Mouse (Mus musculus) hindbrain, embryonic 12.5 days (tissue): Measurements from ENCODE around the gene Gemin4. TPM values are rescaled to one million over a fixed set of nuclear protein-coding genes. Genes with fewer than 3 reads are reported as not detected.
A peak's percentile ranks its signal among the peaks of the same experiment; 100 is the strongest.

Experiments
- ATAC-seq: fragments of 200-750 bp; cut with Nextera tagmentation; 2 replicates; pipeline ENCODE4 v1.8.0; 2017; ENCODE audit warnings: moderate TSS enrichment; ENCODE audit not compliant: low FRiP score
- H3K27ac ChIP-seq: fragments of 300-500 bp; sonication (generic); 2 replicates; pipeline ENCODE4 v1.5.1; 2016; ENCODE audit warnings: mild to moderate bottlenecking
- H3K27me3 ChIP-seq: fragments of 300-500 bp; sonication (generic); 2 replicates; pipeline ENCODE4 v1.6.1; 2016; ENCODE audit warnings: mild to moderate bottlenecking
- H3K36me3 ChIP-seq: fragments of 300-500 bp; sonication (generic); 2 replicates; pipeline ENCODE4 v1.6.1; 2016; ENCODE audit warnings: mild to moderate bottlenecking
- H3K4me1 ChIP-seq: fragments of 300-500 bp; sonication (generic); 2 replicates; pipeline ENCODE4 v1.6.1; 2016
- H3K4me2 ChIP-seq: fragments of 300-500 bp; sonication (generic); replicated peaks from 2 replicates; pipeline ENCODE4 v1.6.1; 2016; ENCODE audit warnings: mild to moderate bottlenecking
- H3K4me3 ChIP-seq: fragments of 300-500 bp; sonication (generic); 2 replicates; pipeline ENCODE4 v1.5.1; 2016; ENCODE audit warnings: mild to moderate bottlenecking
- H3K9ac ChIP-seq: fragments of 300-500 bp; sonication (generic); 2 replicates; pipeline ENCODE4 v1.6.1; 2016; ENCODE audit warnings: mild to moderate bottlenecking, moderate library complexity
- H3K9me3 ChIP-seq: fragments of 300-500 bp; sonication (generic); replicated peaks from 2 replicates; pipeline ENCODE4 v1.6.1; 2016; ENCODE audit warnings: mild to moderate bottlenecking
- WGBS: fragments of 180-500 bp; shearing (Covaris S2); methylation state at CpG from one replicate; pipeline ENCODE4 v1.1.7; 2016; 5-methylcytosine and 5-hydroxymethylcytosine counted together
- polyA plus RNA-seq: library from polyadenylated mRNA; unstranded; fragments of >200 nt; fragmentation: Nextera tagmentation; extraction: Ambion mirVana; gene quantifications from 2 replicates; pipeline ENCODE4 v1.2.1, GENCODE M21; 2016

The Gemin4 gene
- polyA plus RNA-seq, 1 experiment from 2014 or later: 27.5 TPM

DNA sequence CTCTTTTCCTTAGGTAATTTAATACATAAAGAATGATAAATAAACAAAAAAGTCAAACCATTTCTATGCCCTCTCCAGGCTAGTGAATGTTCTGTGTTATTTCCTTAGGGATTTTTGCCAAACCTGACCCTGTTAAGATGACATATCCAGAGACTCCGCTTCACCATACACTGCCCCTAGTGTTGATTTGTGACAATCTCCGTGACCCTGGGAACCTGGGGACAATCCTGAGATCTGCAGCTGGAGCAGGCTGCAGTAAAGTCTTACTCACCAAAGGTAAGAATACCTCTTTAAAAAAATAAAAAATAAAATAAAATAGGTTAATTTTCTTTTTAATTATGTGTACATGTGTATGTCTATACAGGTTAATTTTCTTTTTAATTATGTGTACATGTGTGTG lies 29.8 kb upstream of the Gemin4 start:
- Histone ChIP-seq H3K36me3 (peaks cover 32% of the 10 kb centered on the region), H3K4me2 (no peak overlapping the region), H3K4me1 (peaks cover 18% of the 10 kb centered on the region), H3K27me3 (no peaks in the 10 kb centered on the region), H3K4me3 (no peak overlapping the region), H3K9ac (no peak overlapping the region), H3K27ac (no peak overlapping the region), H3K9me3 (no peaks in the 10 kb centered on the region)
- WGBS: 43% methylated on average over 2 of the region's 2 CpGs
- ATAC-seq: no peak

DNA sequence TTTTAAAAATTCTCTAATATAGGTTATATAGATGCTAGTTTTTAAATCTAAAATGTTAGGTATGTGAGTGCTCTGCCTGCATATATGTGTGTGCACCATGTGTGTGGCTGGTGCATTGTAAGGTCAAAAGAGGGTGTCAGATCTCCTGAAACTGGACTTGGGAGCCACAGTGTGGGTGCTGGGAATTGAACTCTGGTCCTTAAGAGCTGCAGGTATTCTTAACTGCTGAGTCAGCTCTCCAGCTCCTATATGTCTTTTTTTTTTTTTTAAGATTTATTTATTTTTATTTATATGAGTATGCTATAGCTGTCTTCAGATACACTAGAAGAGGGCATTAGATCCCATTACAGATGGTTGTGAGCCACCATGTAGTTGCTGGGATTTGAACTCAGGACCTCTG lies 29.0 kb upstream of the Gemin4 start:
- H3K9ac ChIP-seq: no peak overlapping the region
- no peaks in the 10 kb centered on the region for H3K27me3 ChIP-seq
- H3K9me3 ChIP-seq: no peaks in the 10 kb centered on the region
- H3K4me2 ChIP-seq: no peak overlapping the region
- H3K36me3 ChIP-seq: peaks cover 32% of the 10 kb centered on the region
- no peak for ATAC-seq
- H3K4me1 ChIP-seq: peaks cover 18% of the 10 kb centered on the region
- no peak overlapping the region for H3K4me3 ChIP-seq
- H3K27ac ChIP-seq: no peak overlapping the region

DNA sequence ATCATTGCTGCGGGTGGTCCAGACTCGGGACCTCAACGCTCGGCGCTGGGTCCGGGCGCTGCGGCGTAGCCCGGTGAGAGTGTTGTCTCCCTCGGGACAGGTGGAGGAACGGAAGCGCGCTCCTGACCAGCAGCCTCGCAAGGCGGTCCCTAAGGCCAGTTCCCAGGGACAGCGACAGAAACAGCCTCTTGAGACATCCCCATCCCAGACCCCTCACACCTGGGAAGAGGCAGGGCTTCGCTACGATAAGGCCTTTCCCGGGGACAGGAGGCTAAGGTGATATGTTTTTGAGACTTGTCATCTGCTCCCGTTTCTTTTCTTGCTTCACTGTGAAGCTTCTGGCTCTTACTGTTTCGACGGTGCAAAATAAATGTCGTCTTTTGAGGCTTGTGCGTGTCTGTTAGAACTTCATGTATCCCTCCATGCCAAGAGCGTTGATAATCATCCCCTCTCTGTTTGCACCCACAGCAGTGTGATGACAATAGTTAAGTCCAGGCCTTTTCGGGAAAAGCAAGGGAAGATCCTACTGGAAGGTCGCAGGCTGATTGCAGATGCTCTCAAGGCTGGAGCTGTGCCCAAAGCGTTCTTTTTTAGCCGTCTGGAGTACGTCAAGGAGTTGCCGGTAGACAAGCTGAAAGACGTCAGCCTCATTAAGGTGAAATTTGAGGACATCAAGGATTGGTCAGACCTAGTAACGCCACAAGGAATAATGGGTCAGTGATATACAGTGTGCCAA lies 26.5 kb upstream of the Gemin4 start:
- peaks cover 23% of the 10 kb centered on the region for H3K36me3 ChIP-seq
- no peaks in the 10 kb centered on the region for H3K9me3 ChIP-seq
- 4% methylated on average over 33 of the region's 34 CpGs for WGBS
- H3K4me1 ChIP-seq: peaks cover 18% of the 10 kb centered on the region
- ATAC-seq: peak; percentile 75
- peak overlapping the region; percentile 64 for H3K4me3 ChIP-seq
- H3K27me3 ChIP-seq: no peaks in the 10 kb centered on the region
- peak overlapping the region; percentile 79; the same call in 1 of the 2 replicates for H3K27ac ChIP-seq
- peak overlapping the region; percentile 84 for H3K9ac ChIP-seq
- H3K4me2 ChIP-seq: peak overlapping the region; percentile 82

DNA sequence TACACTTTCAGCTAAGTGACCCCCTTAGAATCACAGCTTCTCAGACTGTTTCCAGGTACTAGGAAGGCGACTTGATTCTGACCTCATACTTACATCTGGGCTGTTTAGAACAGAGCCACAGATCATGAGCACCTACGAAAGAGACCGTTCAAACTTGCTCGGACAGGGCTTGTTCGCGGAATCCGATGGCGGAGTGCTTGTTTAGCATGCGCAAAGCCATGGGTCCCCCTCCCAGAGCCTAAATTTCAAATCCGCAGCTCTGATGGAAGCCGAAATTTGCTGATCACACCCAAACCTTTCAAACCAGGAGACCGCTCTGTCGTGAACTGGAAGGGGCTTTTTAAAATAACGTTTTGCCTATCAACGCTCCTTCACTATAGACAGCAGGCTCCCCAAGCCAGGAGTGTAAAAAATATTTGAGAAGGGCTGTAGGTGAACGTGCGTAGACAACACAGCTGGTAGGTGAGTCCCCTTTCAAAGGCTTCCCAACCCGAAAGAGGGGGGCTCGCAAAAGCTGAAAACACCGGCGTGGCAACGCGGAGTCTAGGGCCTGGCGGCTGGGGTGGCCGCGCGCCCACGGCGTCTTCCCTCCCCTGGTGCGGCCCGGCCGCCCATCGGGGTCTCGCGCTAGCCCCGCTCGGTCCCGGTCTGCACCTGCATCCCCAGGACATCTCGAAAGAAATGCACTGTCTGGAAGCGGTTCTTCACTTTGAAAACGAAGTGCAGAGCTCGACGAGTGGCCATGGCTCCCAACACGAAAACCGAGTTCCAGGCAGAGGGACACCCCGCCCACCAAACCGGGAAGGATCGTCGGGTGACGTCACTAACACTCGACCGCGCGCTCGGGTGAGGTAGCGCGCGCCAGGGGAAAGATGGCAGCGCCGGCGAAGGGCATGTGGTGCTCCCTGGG lies 25.7 kb upstream of the Gemin4 start, which contains the start of the genes Mrm3 and Glod4:
Gene Mrm3 (plus strand): TSS at position 815 of the 910 bp plus-strand sequence.
Gene Glod4 (minus strand): TSS at position 825 of the 910 bp plus-strand sequence.
- Histone ChIP-seq H3K9me3 (no peaks in the 10 kb centered on the region), H3K4me1 (peaks cover 18% of the 10 kb centered on the region), H3K4me3 (peak within 1 kb of the TSS; percentile 64), H3K4me2 (peak within 1 kb of the TSS; percentile 82), H3K27me3 (no peaks in the 10 kb centered on the region), H3K27ac (peak within 1 kb of the TSS; percentile 79), H3K9ac (peak within 1 kb of the TSS; percentile 84), H3K36me3 (peaks cover 22% of the 10 kb centered on the region)
- under 1% methylated on average over 61 of the region's 61 CpGs for WGBS
- peak; percentile 88 for ATAC-seq

DNA sequence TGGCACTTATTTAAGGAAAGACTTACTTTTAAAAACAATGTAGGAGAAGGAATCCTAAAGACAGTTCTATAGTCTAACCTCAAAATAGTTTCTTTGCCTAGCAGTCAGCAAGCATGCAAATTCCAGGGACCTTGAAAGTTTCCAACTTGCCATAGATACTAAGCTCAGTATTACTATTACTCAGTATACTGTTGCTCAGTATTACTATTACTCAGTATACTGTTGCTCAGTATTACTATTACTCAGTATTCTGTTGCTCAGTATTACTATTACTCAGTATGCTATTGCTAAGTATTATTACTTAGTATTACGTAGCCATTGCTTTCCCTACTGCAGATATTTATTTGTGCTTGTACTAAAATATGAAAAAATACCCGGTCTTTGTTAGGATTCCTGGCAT lies 22.3 kb upstream of the Gemin4 start:
- Histone ChIP-seq H3K4me3 (no peak overlapping the region), H3K4me1 (peaks cover 14% of the 10 kb centered on the region), H3K4me2 (no peak overlapping the region), H3K27me3 (no peaks in the 10 kb centered on the region), H3K9ac (no peak overlapping the region), H3K9me3 (no peaks in the 10 kb centered on the region), H3K27ac (no peak overlapping the region), H3K36me3 (peaks cover 40% of the 10 kb centered on the region)
- 96% methylated on average over 2 of the region's 2 CpGs for WGBS
- ATAC-seq: no peak

DNA sequence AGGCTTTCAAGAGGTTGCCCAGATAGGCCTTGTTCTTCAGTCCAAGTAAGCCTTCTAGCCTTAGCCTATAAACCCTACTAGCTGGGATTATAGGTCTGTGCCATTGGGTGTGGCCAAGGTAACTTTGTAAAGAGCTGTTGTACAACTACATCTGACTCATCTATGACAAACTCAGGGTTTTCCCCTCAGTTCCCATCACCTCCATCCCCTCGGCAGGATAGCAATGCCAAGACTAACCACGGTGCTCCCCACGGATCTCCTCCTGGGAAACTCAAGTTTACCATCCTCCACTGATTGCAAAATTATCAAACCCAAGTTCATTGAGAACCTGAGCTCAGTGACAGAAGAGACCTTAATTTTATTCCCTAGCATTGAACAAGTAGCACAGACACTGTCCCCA lies 18.7 kb upstream of the Gemin4 start:
- Histone ChIP-seq H3K4me2 (no peak overlapping the region), H3K9ac (no peak overlapping the region), H3K27me3 (no peaks in the 10 kb centered on the region), H3K4me1 (no peaks in the 10 kb centered on the region), H3K36me3 (peaks cover 69% of the 10 kb centered on the region), H3K4me3 (no peak overlapping the region), H3K9me3 (no peaks in the 10 kb centered on the region), H3K27ac (no peak overlapping the region)
- ATAC-seq: no peak
- WGBS: 92% methylated on average over 3 of the region's 3 CpGs

DNA sequence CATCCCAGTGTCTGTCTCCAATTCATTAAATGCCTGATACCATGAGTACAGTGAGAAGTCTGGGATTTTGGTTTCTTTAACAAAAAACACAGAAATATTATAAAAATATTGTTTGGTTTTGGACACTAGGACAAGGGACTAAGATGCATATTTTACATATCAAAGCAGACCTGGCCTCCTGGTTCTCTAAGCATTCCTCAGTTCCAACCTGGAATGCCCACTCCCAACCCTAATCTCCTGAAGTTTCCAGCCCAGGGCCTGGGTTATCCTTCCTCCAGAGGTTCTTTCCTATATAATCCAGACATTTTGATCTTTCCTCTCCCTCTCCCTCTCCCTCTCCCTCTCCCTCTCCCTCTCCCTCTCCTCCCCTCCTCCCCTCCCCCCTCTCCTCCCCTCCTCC lies 7.6 kb upstream of the Gemin4 start:
- ATAC-seq: no peak
- peaks cover 41% of the 10 kb centered on the region for H3K36me3 ChIP-seq
- no peak overlapping the region for H3K27ac ChIP-seq

DNA sequence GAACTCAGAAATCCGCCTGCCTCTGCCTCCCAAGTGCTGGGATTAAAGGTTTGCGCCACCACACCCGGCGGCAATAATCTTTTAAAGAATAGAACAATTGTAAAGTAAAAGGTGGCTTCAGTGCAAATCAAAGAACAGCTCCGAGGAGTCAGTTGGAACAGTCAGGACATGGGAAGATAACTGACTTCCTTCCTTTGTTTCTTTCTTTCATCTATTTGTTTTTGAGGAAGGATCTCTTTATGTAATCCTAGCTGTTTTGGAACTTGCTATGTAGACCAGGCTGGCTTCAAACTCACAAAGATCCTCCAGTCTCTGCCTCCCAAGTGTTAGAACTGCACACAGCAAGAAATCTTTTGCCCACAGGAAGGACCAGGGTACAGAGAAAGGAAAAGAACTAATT lies 7.2 kb upstream of the Gemin4 start:
- H3K27me3 ChIP-seq: no peaks in the 10 kb centered on the region
- no peaks in the 10 kb centered on the region for H3K9me3 ChIP-seq
- no peak overlapping the region for H3K4me3 ChIP-seq
- H3K4me2 ChIP-seq: no peak overlapping the region
- H3K4me1 ChIP-seq: no peaks in the 10 kb centered on the region
- no peak overlapping the region for H3K9ac ChIP-seq
- WGBS: 95% methylated on average over 5 of the region's 5 CpGs
- no peak overlapping the region for H3K27ac ChIP-seq
- no peak for ATAC-seq
- H3K36me3 ChIP-seq: peaks cover 46% of the 10 kb centered on the region

More for the DNA sequence above, 7.6 kb upstream of the Gemin4 start:
- Histone ChIP-seq H3K4me1 (no peaks in the 10 kb centered on the region), H3K9ac (no peak overlapping the region), H3K4me3 (no peak overlapping the region), H3K9me3 (no peaks in the 10 kb centered on the region), H3K4me2 (no peak overlapping the region), H3K27me3 (no peaks in the 10 kb centered on the region)

DNA sequence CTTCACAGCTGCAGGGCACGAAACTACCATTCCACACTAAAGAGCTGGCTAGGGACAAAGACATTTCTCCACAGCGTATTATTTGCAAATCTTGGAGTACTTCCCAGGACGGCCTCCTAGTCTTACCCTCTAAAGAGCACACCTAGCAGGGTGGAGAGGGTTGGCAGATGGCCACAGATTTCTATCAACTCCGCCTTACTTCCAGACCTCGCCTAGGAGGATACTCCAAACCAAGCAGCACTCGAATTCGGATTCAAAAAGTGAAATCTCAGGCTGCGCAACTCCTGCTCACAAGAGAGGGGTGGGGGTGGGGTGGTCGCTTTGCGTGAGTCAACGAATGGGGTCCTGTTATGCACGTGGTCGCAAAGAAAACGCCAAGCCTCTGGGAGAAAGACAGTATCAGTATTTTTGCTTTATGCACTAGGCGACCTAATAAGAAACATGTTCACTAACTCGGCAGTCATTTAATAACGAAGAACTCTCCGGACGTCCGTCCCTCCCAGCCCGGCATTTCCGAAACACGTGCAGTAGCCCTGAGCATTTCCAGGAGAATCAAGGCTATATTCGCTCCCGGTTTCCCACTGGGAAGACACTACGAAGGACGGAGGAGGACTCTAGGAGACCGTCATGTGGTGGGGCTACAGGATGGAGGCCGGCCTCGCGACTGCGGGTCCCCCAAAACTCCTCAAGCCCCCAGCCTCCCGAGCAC lies 629 bp downstream of the Gemin4 start:
- H3K27me3 ChIP-seq: no peaks in the 10 kb centered on the region
- peaks cover 44% of the 10 kb centered on the region for H3K36me3 ChIP-seq
- H3K9ac ChIP-seq: peak overlapping the region; percentile 84
- H3K4me3 ChIP-seq: peak overlapping the region; percentile 73
- no peaks in the 10 kb centered on the region for H3K9me3 ChIP-seq
- peak overlapping the region; percentile 58 for H3K4me2 ChIP-seq
- 3% methylated on average over 33 of the region's 33 CpGs for WGBS
- peak overlapping the region; percentile 89 for H3K27ac ChIP-seq
- H3K4me1 ChIP-seq: peaks cover 8% of the 10 kb centered on the region; the same call in 1 of the 2 replicates
- peak; percentile 87; the same call in 1 of the 2 replicates for ATAC-seq

DNA sequence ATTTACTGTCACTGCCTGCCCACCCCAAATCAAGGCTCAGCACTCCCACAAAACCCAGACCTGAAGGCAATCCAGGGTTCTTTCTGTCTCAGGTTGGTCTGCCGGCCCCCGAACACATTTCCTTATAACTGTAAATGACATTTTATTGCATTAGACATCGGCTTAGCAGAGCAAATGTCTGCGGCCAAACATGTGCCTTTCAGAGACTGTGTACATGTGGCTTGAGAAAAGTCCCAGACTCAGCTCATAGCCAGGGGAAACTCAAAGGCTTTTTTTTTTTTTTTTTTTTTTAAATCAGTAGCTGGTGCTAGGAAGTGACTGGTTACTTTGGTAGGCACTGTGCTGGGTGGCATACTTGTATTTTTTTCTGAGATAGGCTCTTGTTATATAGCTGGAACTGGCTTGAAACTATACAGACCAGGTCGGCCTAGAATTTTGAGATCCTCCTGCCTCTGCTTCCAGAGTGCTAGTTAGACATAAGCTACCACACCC lies 1.4 kb downstream of the Gemin4 start:
- Histone ChIP-seq H3K27me3 (no peaks in the 10 kb centered on the region), H3K4me2 (peak overlapping the region; percentile 58), H3K27ac (no peak overlapping the region), H3K4me1 (peaks cover 8% of the 10 kb centered on the region; the same call in 1 of the 2 replicates), H3K9ac (no peak overlapping the region), H3K36me3 (peaks cover 43% of the 10 kb centered on the region), H3K9me3 (no peaks in the 10 kb centered on the region), H3K4me3 (no peak overlapping the region)
- no peak for ATAC-seq
- WGBS: 99% methylated on average over 5 of the region's 5 CpGs

DNA sequence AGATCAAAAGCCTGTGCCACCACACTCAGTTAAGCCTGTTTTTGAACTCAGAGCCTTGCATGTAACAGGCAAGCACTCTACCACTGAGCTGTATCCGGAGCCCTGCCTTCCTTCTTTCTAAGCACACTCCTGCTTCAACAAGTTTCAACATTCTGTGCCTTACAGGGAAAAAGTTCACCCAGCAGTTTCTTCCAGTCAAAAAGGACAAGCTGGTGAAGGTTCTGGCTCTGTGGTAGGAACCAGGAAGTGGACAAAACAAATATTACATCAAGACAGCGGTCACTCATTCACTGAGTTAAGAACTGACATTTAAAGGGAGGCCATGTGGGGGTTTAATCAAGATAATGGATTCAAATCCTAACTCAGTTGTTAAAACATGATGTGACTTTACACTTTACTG lies 2.5 kb downstream of the Gemin4 start:
- H3K36me3 ChIP-seq: peaks cover 44% of the 10 kb centered on the region
- no peaks in the 10 kb centered on the region for H3K27me3 ChIP-seq
- H3K4me1 ChIP-seq: peaks cover 8% of the 10 kb centered on the region; the same call in 1 of the 2 replicates
- no peak for ATAC-seq
- no peaks in the 10 kb centered on the region for H3K9me3 ChIP-seq
- no peak overlapping the region for H3K9ac ChIP-seq
- H3K4me3 ChIP-seq: no peak overlapping the region
- H3K4me2 ChIP-seq: no peak overlapping the region
- no peak overlapping the region for H3K27ac ChIP-seq
- 94% methylated on average over 2 of the region's 2 CpGs for WGBS

DNA sequence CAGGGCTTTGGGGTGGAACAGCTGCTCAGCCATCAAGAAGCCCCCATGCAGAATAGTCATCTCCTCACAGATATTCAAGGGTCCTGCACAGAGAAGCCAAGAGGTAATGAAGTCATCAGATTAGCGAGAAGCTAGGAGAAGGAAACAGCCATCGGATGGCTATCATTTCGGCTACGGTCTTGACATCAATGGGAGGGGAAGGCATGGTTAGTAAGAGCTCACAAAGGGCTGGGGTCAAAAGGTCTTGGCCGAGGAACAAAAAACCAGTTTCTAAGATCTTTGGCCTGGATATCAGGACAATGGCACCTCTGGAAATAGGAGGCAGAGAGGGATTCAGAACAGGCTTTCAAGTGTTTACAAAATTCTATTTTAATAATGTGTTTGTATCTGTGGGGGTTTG lies 3.6 kb downstream of the Gemin4 start:
- 26% methylated on average over 5 of the region's 5 CpGs for WGBS
- H3K9ac ChIP-seq: no peak overlapping the region
- H3K4me1 ChIP-seq: peaks cover 8% of the 10 kb centered on the region; the same call in 1 of the 2 replicates
- H3K27me3 ChIP-seq: no peaks in the 10 kb centered on the region
- no peaks in the 10 kb centered on the region for H3K9me3 ChIP-seq
- H3K36me3 ChIP-seq: peaks cover 45% of the 10 kb centered on the region
- no peak overlapping the region for H3K27ac ChIP-seq
- no peak for ATAC-seq
- no peak overlapping the region for H3K4me3 ChIP-seq
- H3K4me2 ChIP-seq: no peak overlapping the region
